Mouse (Mus musculus): ENCODE results near the gene Cxcl12. TPM values are rescaled to one million over a fixed set of nuclear protein-coding genes. Genes with fewer than 3 reads are reported as not detected.

Gene Cxcl12
- polyA plus RNA-seq, 1 experiment: 25.9 TPM

- no peaks in the 10 kb centered on the region for H3K36me3 ChIP-seq (ENCODE audit: control insufficient read depth, insufficient read depth)
- H3K79me3 ChIP-seq (ENCODE audit: low read depth): no peaks in the 10 kb centered on the region
- no peak overlapping the region for H3ac ChIP-seq (ENCODE audit: control insufficient read depth, insufficient read length, low read depth)
- H3K27me3 ChIP-seq (ENCODE audit: control insufficient read depth, insufficient read depth, insufficient read length): no peaks in the 10 kb centered on the region
- TF ChIP-seq MAX (IDR thresholded peaks at IDR 0.05): no peak
- TF ChIP-seq MYOD1 (IDR thresholded peaks at IDR 0.05; ENCODE audit: control insufficient read depth, insufficient read length, low read depth): no peak
- no peak for TF ChIP-seq MYOG (IDR thresholded peaks at IDR 0.05; ENCODE audit: control insufficient read depth, extremely low read depth, insufficient read length)
- no peak for TF ChIP-seq CTCF (IDR thresholded peaks at IDR 0.05; ENCODE audit: control insufficient read depth, insufficient read depth, insufficient read length)
- TF ChIP-seq USF1 (IDR thresholded peaks at IDR 0.05; ENCODE audit: low read depth): no peak
- no peak for TF ChIP-seq FOSL1 (IDR thresholded peaks at IDR 0.05; ENCODE audit: insufficient read depth, low read length, poor library complexity, severe bottlenecking)
- TF ChIP-seq CEBPB (IDR thresholded peaks at IDR 0.05; ENCODE audit: low read depth): no peak
- H3K4me3 ChIP-seq (ENCODE audit: insufficient read depth, poor library complexity, severe bottlenecking): no peak overlapping the region
- no peaks in the 10 kb centered on the region for H3K79me2 ChIP-seq (ENCODE audit: control insufficient read depth, insufficient read depth)
These were observed 46.2 kb downstream of the Cxcl12 start for GRCm38 (mm10) chr6:117214506-117214905.

GRCm38 (mm10) chr6:117218442-117219299 is 50.3 kb downstream of the Cxcl12 start:
- no peak overlapping the region for H3ac ChIP-seq (ENCODE audit: control insufficient read depth, insufficient read length, low read depth)
- TF ChIP-seq MAX (IDR thresholded peaks at IDR 0.05): no peak
- TF ChIP-seq CTCF (IDR thresholded peaks at IDR 0.05; ENCODE audit: control insufficient read depth, insufficient read depth, insufficient read length): no peak
- TF ChIP-seq USF1 (IDR thresholded peaks at IDR 0.05; ENCODE audit: low read depth): no peak
- TF ChIP-seq MYOD1 (IDR thresholded peaks at IDR 0.05; ENCODE audit: control insufficient read depth, insufficient read length, low read depth): no peak
- TF ChIP-seq FOSL1 (IDR thresholded peaks at IDR 0.05; ENCODE audit: insufficient read depth, low read length, poor library complexity, severe bottlenecking): no peak
- no peak for TF ChIP-seq CEBPB (IDR thresholded peaks at IDR 0.05; ENCODE audit: low read depth)
- no peak for TF ChIP-seq MYOG (IDR thresholded peaks at IDR 0.05; ENCODE audit: control insufficient read depth, extremely low read depth, insufficient read length)
- no peaks in the 10 kb centered on the region for H3K79me3 ChIP-seq (ENCODE audit: low read depth)
- H3K27me3 ChIP-seq (ENCODE audit: control insufficient read depth, insufficient read depth, insufficient read length): no peaks in the 10 kb centered on the region
- H3K79me2 ChIP-seq (ENCODE audit: control insufficient read depth, insufficient read depth): no peaks in the 10 kb centered on the region
- H3K36me3 ChIP-seq (ENCODE audit: control insufficient read depth, insufficient read depth): no peaks in the 10 kb centered on the region
- H3K4me3 ChIP-seq (ENCODE audit: insufficient read depth, poor library complexity, severe bottlenecking): no peak overlapping the region

- Histone ChIP-seq H3K36me3 (ENCODE audit: control insufficient read depth, insufficient read depth) (no peaks in the 10 kb centered on the region), H3K79me2 (ENCODE audit: control insufficient read depth, insufficient read depth) (no peaks in the 10 kb centered on the region), H3K27me3 (ENCODE audit: control insufficient read depth, insufficient read depth, insufficient read length) (no peaks in the 10 kb centered on the region), H3K4me3 (ENCODE audit: insufficient read depth, poor library complexity, severe bottlenecking) (no peak overlapping the region), H3ac (ENCODE audit: control insufficient read depth, insufficient read length, low read depth) (no peak overlapping the region), H3K79me3 (ENCODE audit: low read depth) (no peaks in the 10 kb centered on the region)
- TF ChIP-seq CTCF (IDR thresholded peaks at IDR 0.05; ENCODE audit: control insufficient read depth, insufficient read depth, insufficient read length) (no peak), MYOD1 (IDR thresholded peaks at IDR 0.05; ENCODE audit: control insufficient read depth, insufficient read length, low read depth) (no peak), CEBPB (IDR thresholded peaks at IDR 0.05; ENCODE audit: low read depth) (no peak), USF1 (IDR thresholded peaks at IDR 0.05; ENCODE audit: low read depth) (no peak), MYOG (IDR thresholded peaks at IDR 0.05; ENCODE audit: control insufficient read depth, extremely low read depth, insufficient read length) (no peak), MAX (IDR thresholded peaks at IDR 0.05) (no peak), FOSL1 (IDR thresholded peaks at IDR 0.05; ENCODE audit: insufficient read depth, low read length, poor library complexity, severe bottlenecking) (no peak)
These were observed 51.0 kb downstream of the Cxcl12 start for GRCm38 (mm10) chr6:117219300-117219680.

- H3K4me3 ChIP-seq (ENCODE audit: insufficient read depth, poor library complexity, severe bottlenecking): no peak overlapping the region
- H3K36me3 ChIP-seq (ENCODE audit: control insufficient read depth, insufficient read depth): no peaks in the 10 kb centered on the region
- TF ChIP-seq MYOG (IDR thresholded peaks at IDR 0.05; ENCODE audit: control insufficient read depth, extremely low read depth, insufficient read length): no peak
- H3K79me2 ChIP-seq (ENCODE audit: control insufficient read depth, insufficient read depth): no peaks in the 10 kb centered on the region
- no peak overlapping the region for H3ac ChIP-seq (ENCODE audit: control insufficient read depth, insufficient read length, low read depth)
- no peaks in the 10 kb centered on the region for H3K79me3 ChIP-seq (ENCODE audit: low read depth)
- no peaks in the 10 kb centered on the region for H3K27me3 ChIP-seq (ENCODE audit: control insufficient read depth, insufficient read depth, insufficient read length)
These were observed 51.7 kb downstream of the Cxcl12 start for GRCm38 (mm10) chr6:117219911-117220481.

- no peak overlapping the region for H3K4me3 ChIP-seq (ENCODE audit: insufficient read depth, poor library complexity, severe bottlenecking)
- H3K79me2 ChIP-seq (ENCODE audit: control insufficient read depth, insufficient read depth): no peaks in the 10 kb centered on the region
- no peak overlapping the region for H3ac ChIP-seq (ENCODE audit: control insufficient read depth, insufficient read length, low read depth)
- H3K79me3 ChIP-seq (ENCODE audit: low read depth): no peaks in the 10 kb centered on the region
- H3K36me3 ChIP-seq (ENCODE audit: control insufficient read depth, insufficient read depth): no peaks in the 10 kb centered on the region
- TF ChIP-seq MYOD1 (IDR thresholded peaks at IDR 0.05; ENCODE audit: control insufficient read depth, insufficient read length, low read depth): no peak
- no peak for TF ChIP-seq CEBPB (IDR thresholded peaks at IDR 0.05; ENCODE audit: low read depth)
- no peak for TF ChIP-seq MYOG (IDR thresholded peaks at IDR 0.05; ENCODE audit: control insufficient read depth, extremely low read depth, insufficient read length)
- no peak for TF ChIP-seq USF1 (IDR thresholded peaks at IDR 0.05; ENCODE audit: low read depth)
- TF ChIP-seq CTCF (IDR thresholded peaks at IDR 0.05; ENCODE audit: control insufficient read depth, insufficient read depth, insufficient read length): no peak
- TF ChIP-seq FOSL1 (IDR thresholded peaks at IDR 0.05; ENCODE audit: insufficient read depth, low read length, poor library complexity, severe bottlenecking): no peak
- TF ChIP-seq MAX (IDR thresholded peaks at IDR 0.05): no peak
- no peaks in the 10 kb centered on the region for H3K27me3 ChIP-seq (ENCODE audit: control insufficient read depth, insufficient read depth, insufficient read length)
These were observed 52.6 kb downstream of the Cxcl12 start for GRCm38 (mm10) chr6:117220831-117221345.

Data from C2C12 (cell line).